Mouse (Mus musculus) lung, postnatal 0 days (tissue): ENCODE measurements around the gene Nelfe.

Source experiments
- CTCF ChIP-seq: IDR thresholded peaks from 2 replicates; pipeline ENCODE4 v1.5.1; 2016; ENCODE audit warnings: antibody characterized with exemption, mild to moderate bottlenecking
- EP300 ChIP-seq: IDR thresholded peaks from 2 replicates; pipeline ENCODE4 v1.6.1; 2016; ENCODE audit warnings: antibody characterized with exemption, mild to moderate bottlenecking, control low read depth

GRCm38 (mm10) chr17:34881683-34882310 lies 31.6 kb downstream of the Nelfe start, which contains the start of gene Gm20547:
- TF ChIP-seq CTCF (no peak), EP300 (no peak)
